Mouse (Mus musculus) limb, embryonic 10.5 days (tissue): ENCODE measurements around the gene Snrpd3. TPM values are rescaled to one million over a fixed set of nuclear protein-coding genes. Genes with fewer than 3 reads are reported as not detected.

Experiments used
- polyA plus RNA-seq: library from polyadenylated mRNA; unstranded; fragments of >200 nt; fragmentation: Nextera tagmentation; extraction: Ambion mirVana; gene quantifications from 2 replicates; pipeline ENCODE4 v1.2.1, GENCODE M21; 2016

The Snrpd3 gene
- polyA plus RNA-seq, 1 experiment from 2014 or later, result 255 TPM

Other genes with a start within 250 kb of the Snrpd3 start
- gene Adora2a, start 200.7 kb upstream of the Snrpd3 start, polyA plus RNA-seq, result 1.7 and 2.2 TPM in 2 replicates
- gene Upb1, start 116.4 kb upstream of the Snrpd3 start, polyA plus RNA-seq, result 0.70 TPM in 1 of 2 replicates, not detected in the other
- 26.1 and 32.3 TPM in 2 replicates for gene Gucd1, start 421 bp downstream of the Snrpd3 start, polyA plus RNA-seq
- 0.74 and 0.93 TPM in 2 replicates for gene Lrrc75b, start 42.8 kb downstream of the Snrpd3 start, polyA plus RNA-seq
- 1.3 and 2.3 TPM in 2 replicates for gene Ggt1, start 44.1 kb downstream of the Snrpd3 start, polyA plus RNA-seq
- 0.33 and 0.69 TPM in 2 replicates for gene Ggt5, start 71.8 kb downstream of the Snrpd3 start, polyA plus RNA-seq
- 0.83 and 0.96 TPM in 2 replicates for gene Susd2, start 126.5 kb downstream of the Snrpd3 start, polyA plus RNA-seq
- gene Cabin1, start 246.8 kb downstream of the Snrpd3 start, polyA plus RNA-seq, result 31.2 and 31.9 TPM in 2 replicates